Mouse (Mus musculus): ENCODE measurements around the gene Pgpep1.

DNA sequence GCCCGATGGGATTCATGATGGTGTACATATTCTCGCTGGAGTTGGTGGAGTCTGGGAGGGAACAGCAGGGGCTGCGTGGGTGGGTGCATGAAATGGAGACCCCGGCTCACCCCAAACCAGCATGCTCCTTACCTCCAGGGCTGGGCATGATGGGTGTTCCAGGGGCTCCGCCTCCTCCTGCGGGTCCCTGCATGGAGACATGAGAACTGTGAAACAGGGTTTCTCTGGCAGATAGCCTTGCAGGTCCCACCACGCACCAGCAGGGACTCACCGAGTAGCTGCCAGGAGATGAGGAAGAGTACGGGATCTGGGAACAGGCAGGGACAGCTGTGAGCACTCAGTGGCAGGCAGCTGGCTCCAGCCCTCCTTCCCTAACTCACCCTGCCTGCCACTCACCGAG, 61.5 kb downstream of the Pgpep1 start:
- no peak for TF ChIP-seq ZC3H11A (IDR thresholded peaks at IDR 0.05; ENCODE audit: borderline replicate concordance, low read depth, low read length)
- TF ChIP-seq CHD2 (IDR thresholded peaks at IDR 0.05; ENCODE audit: low read depth, low read length) = no peak

Data from ES-E14 (cell line).